Mouse (Mus musculus): ENCODE data around the gene Ptf1a.

DNA sequence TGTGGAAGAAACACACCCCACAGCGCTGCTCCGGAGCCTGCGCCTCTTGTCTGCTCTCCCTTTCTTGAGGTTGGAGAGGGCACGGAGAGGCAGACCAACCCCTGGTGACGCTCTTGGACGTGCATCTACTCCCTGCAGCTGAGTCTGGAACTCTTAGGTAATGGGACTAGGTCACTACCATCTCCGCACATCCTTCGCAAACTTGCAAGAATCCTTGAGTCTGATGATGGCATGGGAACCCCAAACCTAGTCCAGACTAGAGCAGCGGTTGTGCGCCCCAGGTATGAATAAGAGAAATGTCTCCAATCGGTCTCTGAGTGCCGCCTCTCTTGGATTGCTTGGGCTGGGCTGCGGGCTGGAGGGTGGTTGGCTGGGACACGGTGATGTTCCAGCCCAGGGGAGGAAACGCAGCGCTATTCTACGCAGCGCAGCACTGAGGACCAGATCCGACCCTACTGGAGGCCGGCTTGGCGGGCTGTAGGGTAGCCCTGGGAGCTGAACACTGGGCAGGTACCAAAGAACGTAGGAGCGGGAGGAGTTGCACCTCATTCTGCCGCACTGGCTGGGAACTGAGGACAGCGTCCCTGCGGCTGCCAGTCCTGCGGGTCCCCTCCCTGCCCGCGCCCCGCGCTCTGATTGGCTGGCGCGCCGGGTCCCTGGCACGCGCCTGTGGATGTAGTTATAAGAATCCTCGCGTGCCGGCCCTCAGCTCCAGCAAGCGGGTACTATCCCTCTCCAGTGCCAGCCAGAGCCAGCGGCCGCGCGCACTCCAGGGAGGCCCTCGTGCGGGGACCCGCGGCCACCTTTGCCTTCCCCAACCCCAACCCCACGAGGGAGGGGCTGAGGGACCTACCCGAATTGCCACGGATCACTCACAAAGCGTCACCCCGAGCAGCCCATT, at the start of gene Ptf1a:
- TF ChIP-seq POLR2A (IDR thresholded peaks at IDR 0.05; ENCODE audit: borderline replicate concordance, low read depth, low read length) (no peak), CTCF (IDR thresholded peaks at IDR 0.05; ENCODE audit: low read depth, low read length) (no peak)
